Mouse (Mus musculus): ENCODE measurements around the gene Elovl6. TPM values are rescaled to one million over a fixed set of nuclear protein-coding genes. Genes with fewer than 3 reads are reported as not detected.

Gene Elovl6
- polyA plus RNA-seq, 1 experiment from 2014 or later, result 46.6 TPM

- H3K4me3 ChIP-seq (replicated peaks), result no peak overlapping the region
- peaks cover 39% of the 10 kb centered on the region for H3K4me1 ChIP-seq
- WGBS, result 64% methylated on average over 2 of the region's 2 CpGs
- H3K27ac ChIP-seq, result peak overlapping the region; percentile 56
- no peaks in the 10 kb centered on the region for H3K9me3 ChIP-seq (replicated peaks)
- H3K4me2 ChIP-seq, result no peak overlapping the region
- H3K36me3 ChIP-seq, result peaks cover 14% of the 10 kb centered on the region
- ATAC-seq (replicated peaks; ENCODE audit: low FRiP score), result peak; percentile 78
- H3K9ac ChIP-seq, result no peak overlapping the region
- H3K27me3 ChIP-seq, result no peaks in the 10 kb centered on the region
These were observed 82.1 kb downstream of the Elovl6 start for GRCm38 (mm10) chr3:129614216-129614615.

- H3K27ac ChIP-seq, result no peak overlapping the region
- H3K27me3 ChIP-seq, result no peaks in the 10 kb centered on the region
- H3K9me3 ChIP-seq (replicated peaks), result no peaks in the 10 kb centered on the region
- peaks cover 53% of the 10 kb centered on the region for H3K4me1 ChIP-seq
- ATAC-seq (replicated peaks; ENCODE audit: low FRiP score), result no peak
- WGBS, result 74% methylated on average over 11 of the region's 11 CpGs
- H3K4me2 ChIP-seq, result no peak overlapping the region
- H3K9ac ChIP-seq, result no peak overlapping the region
- peaks cover 10% of the 10 kb centered on the region; the same call in 1 of the 2 replicates for H3K36me3 ChIP-seq
- no peak overlapping the region for H3K4me3 ChIP-seq (replicated peaks)
These were observed 85.3 kb downstream of the Elovl6 start for GRCm38 (mm10) chr3:129617450-129617849.

GRCm38 (mm10) chr3:129619194-129619775, 87.1 kb downstream of the Elovl6 start:
- Histone ChIP-seq H3K27me3 (no peaks in the 10 kb centered on the region), H3K4me3 (replicated peaks) (no peak overlapping the region), H3K4me2 (peak overlapping the region; percentile 37), H3K4me1 (peaks cover 36% of the 10 kb centered on the region), H3K9ac (no peak overlapping the region), H3K9me3 (replicated peaks) (no peaks in the 10 kb centered on the region), H3K36me3 (peaks cover 10% of the 10 kb centered on the region; the same call in 1 of the 2 replicates), H3K27ac (peak overlapping the region; percentile 19)
- 12% methylated on average over 16 of the region's 16 CpGs for WGBS
- ATAC-seq (replicated peaks; ENCODE audit: low FRiP score), result peak; percentile 87

- H3K9ac ChIP-seq, result no peak overlapping the region
- WGBS, result 78% methylated on average over 3 of the region's 3 CpGs
- H3K36me3 ChIP-seq, result peaks cover 10% of the 10 kb centered on the region; the same call in 1 of the 2 replicates
- no peaks in the 10 kb centered on the region for H3K27me3 ChIP-seq
- ATAC-seq (replicated peaks; ENCODE audit: low FRiP score), result no peak
- no peak overlapping the region for H3K27ac ChIP-seq
- H3K9me3 ChIP-seq (replicated peaks), result no peaks in the 10 kb centered on the region
- H3K4me2 ChIP-seq, result no peak overlapping the region
- no peak overlapping the region for H3K4me3 ChIP-seq (replicated peaks)
- H3K4me1 ChIP-seq, result peaks cover 32% of the 10 kb centered on the region
These were observed 88.6 kb downstream of the Elovl6 start for GRCm38 (mm10) chr3:129620802-129621201.

GRCm38 (mm10) chr3:129621255-129621654, 89.1 kb downstream of the Elovl6 start:
- Histone ChIP-seq H3K9me3 (replicated peaks) (no peaks in the 10 kb centered on the region), H3K4me2 (no peak overlapping the region), H3K27ac (no peak overlapping the region), H3K36me3 (peaks cover 10% of the 10 kb centered on the region; the same call in 1 of the 2 replicates), H3K4me1 (peaks cover 32% of the 10 kb centered on the region), H3K27me3 (no peaks in the 10 kb centered on the region), H3K9ac (no peak overlapping the region), H3K4me3 (replicated peaks) (no peak overlapping the region)
- ATAC-seq (replicated peaks; ENCODE audit: low FRiP score), result no peak
- whole genome bisulfite sequencing, result 65% methylated on average over 5 of the region's 5 CpGs

GRCm38 (mm10) chr3:129622120-129622519, 90.0 kb downstream of the Elovl6 start:
- WGBS, result 70% methylated on average over 9 of the region's 9 CpGs
- Histone ChIP-seq H3K4me2 (no peak overlapping the region), H3K27me3 (no peaks in the 10 kb centered on the region), H3K4me1 (peaks cover 32% of the 10 kb centered on the region), H3K9ac (no peak overlapping the region), H3K4me3 (replicated peaks) (no peak overlapping the region), H3K27ac (no peak overlapping the region), H3K9me3 (replicated peaks) (no peaks in the 10 kb centered on the region), H3K36me3 (peaks cover 10% of the 10 kb centered on the region; the same call in 1 of the 2 replicates)
- no peak for ATAC-seq (replicated peaks; ENCODE audit: low FRiP score)

- no peak overlapping the region for H3K4me3 ChIP-seq (replicated peaks)
- H3K27me3 ChIP-seq, result no peaks in the 10 kb centered on the region
- peaks cover 5% of the 10 kb centered on the region for H3K36me3 ChIP-seq
- H3K4me1 ChIP-seq, result peaks cover 27% of the 10 kb centered on the region
- no peak overlapping the region for H3K27ac ChIP-seq
- H3K9ac ChIP-seq, result no peak overlapping the region
- H3K9me3 ChIP-seq (replicated peaks), result no peaks in the 10 kb centered on the region
- WGBS, result over 99% methylated on average over 5 of the region's 5 CpGs
- ATAC-seq (replicated peaks; ENCODE audit: low FRiP score), result no peak
- no peak overlapping the region for H3K4me2 ChIP-seq
These were observed 90.5 kb downstream of the Elovl6 start for GRCm38 (mm10) chr3:129622705-129623104.

GRCm38 (mm10) chr3:129624193-129624805, 92.1 kb downstream of the Elovl6 start:
- no peak overlapping the region for H3K4me2 ChIP-seq
- no peak overlapping the region for H3K27ac ChIP-seq
- 94% methylated on average over 10 of the region's 10 CpGs for WGBS
- no peaks in the 10 kb centered on the region for H3K27me3 ChIP-seq
- H3K9ac ChIP-seq, result no peak overlapping the region
- 0 out of 2 replicates have a peak, but pooled peaks have one; percentile 13 for ATAC-seq (replicated peaks; ENCODE audit: low FRiP score)
- no peaks in the 10 kb centered on the region for H3K9me3 ChIP-seq (replicated peaks)
- peaks cover 15% of the 10 kb centered on the region for H3K4me1 ChIP-seq
- H3K36me3 ChIP-seq, result peaks cover 12% of the 10 kb centered on the region
- H3K4me3 ChIP-seq (replicated peaks), result no peak overlapping the region

- Histone ChIP-seq H3K27me3 (no peaks in the 10 kb centered on the region), H3K36me3 (peaks cover 36% of the 10 kb centered on the region), H3K4me2 (no peak overlapping the region), H3K9me3 (replicated peaks) (no peaks in the 10 kb centered on the region), H3K4me3 (replicated peaks) (no peak overlapping the region), H3K4me1 (no peaks in the 10 kb centered on the region), H3K9ac (no peak overlapping the region), H3K27ac (no peak overlapping the region)
- 84% methylated on average over 4 of the region's 4 CpGs for WGBS
- no peak for ATAC-seq (replicated peaks; ENCODE audit: low FRiP score)
These were observed 95.1 kb downstream of the Elovl6 start for GRCm38 (mm10) chr3:129627281-129627680.

GRCm38 (mm10) chr3:129631018-129631417, 98.9 kb downstream of the Elovl6 start:
- ATAC-seq (replicated peaks; ENCODE audit: low FRiP score), result no peak
- H3K27me3 ChIP-seq, result no peaks in the 10 kb centered on the region
- WGBS, result 79% methylated on average over 1 of the region's 1 CpGs
- H3K36me3 ChIP-seq, result peaks cover 52% of the 10 kb centered on the region
- H3K9me3 ChIP-seq (replicated peaks), result no peaks in the 10 kb centered on the region
- H3K4me2 ChIP-seq, result no peak overlapping the region
- no peak overlapping the region for H3K4me3 ChIP-seq (replicated peaks)
- no peak overlapping the region for H3K9ac ChIP-seq
- H3K4me1 ChIP-seq, result 0 out of 2 replicates have a peak, but pooled peaks cover 3% of the 10 kb centered on the region
- H3K27ac ChIP-seq, result no peak overlapping the region

GRCm38 (mm10) chr3:129631857-129632256, 99.7 kb downstream of the Elovl6 start:
- no peaks in the 10 kb centered on the region for H3K27me3 ChIP-seq
- WGBS, result 90% methylated on average over 5 of the region's 5 CpGs
- H3K9me3 ChIP-seq (replicated peaks), result no peaks in the 10 kb centered on the region
- no peak overlapping the region for H3K4me2 ChIP-seq
- 0 out of 2 replicates have a peak, but pooled peaks cover 3% of the 10 kb centered on the region for H3K4me1 ChIP-seq
- peaks cover 56% of the 10 kb centered on the region for H3K36me3 ChIP-seq
- ATAC-seq (replicated peaks; ENCODE audit: low FRiP score), result no peak
- no peak overlapping the region for H3K9ac ChIP-seq
- no peak overlapping the region for H3K4me3 ChIP-seq (replicated peaks)
- H3K27ac ChIP-seq, result no peak overlapping the region

GRCm38 (mm10) chr3:129633518-129633917, 101.4 kb downstream of the Elovl6 start:
- 58% methylated on average over 8 of the region's 8 CpGs for WGBS
- H3K27me3 ChIP-seq, result no peaks in the 10 kb centered on the region
- H3K9ac ChIP-seq, result no peak overlapping the region
- H3K27ac ChIP-seq, result no peak overlapping the region
- H3K36me3 ChIP-seq, result peaks cover 57% of the 10 kb centered on the region
- no peak overlapping the region for H3K4me2 ChIP-seq
- H3K4me1 ChIP-seq, result 0 out of 2 replicates have a peak, but pooled peaks cover 3% of the 10 kb centered on the region
- H3K4me3 ChIP-seq (replicated peaks), result no peak overlapping the region
- no peaks in the 10 kb centered on the region for H3K9me3 ChIP-seq (replicated peaks)
- no peak for ATAC-seq (replicated peaks; ENCODE audit: low FRiP score)

Data from kidney, embryonic 15.5 days (tissue).